Mouse (Mus musculus): ENCODE data around the gene Rnf182. TPM values are rescaled to one million over a fixed set of nuclear protein-coding genes. Genes with fewer than 3 reads are reported as not detected.

Gene Rnf182
- polyA plus RNA-seq (2017; shearing (Covaris generic)): not detected

- peak; percentile 28 for ATAC-seq
Measured at GRCm38 (mm10) chr13:43615577-43616254, at the start of gene Rnf182. Gene Rnf182 (plus strand): TSS chr13:43615710.

GRCm38 (mm10) chr13:43566184-43566583 is 49.3 kb upstream of the Rnf182 start:
- no peak for ATAC-seq

- ATAC-seq: no peak
Measured at GRCm38 (mm10) chr13:43567141-43567891, 48.2 kb upstream of the Rnf182 start.

GRCm38 (mm10) chr13:43573979-43574378 is 41.5 kb upstream of the Rnf182 start:
- ATAC-seq: no peak

GRCm38 (mm10) chr13:43575431-43575830 is 40.1 kb upstream of the Rnf182 start:
- ATAC-seq: no peak

- ATAC-seq: no peak
Measured at GRCm38 (mm10) chr13:43577254-43577653, 38.3 kb upstream of the Rnf182 start.

- no peak for ATAC-seq
Measured at GRCm38 (mm10) chr13:43577766-43578165, 37.7 kb upstream of the Rnf182 start.

GRCm38 (mm10) chr13:43579740-43580139 is 35.8 kb upstream of the Rnf182 start:
- peak; percentile 52 for ATAC-seq

GRCm38 (mm10) chr13:43580661-43581060 is 34.8 kb upstream of the Rnf182 start:
- ATAC-seq: no peak

GRCm38 (mm10) chr13:43582961-43583360 is 32.5 kb upstream of the Rnf182 start:
- ATAC-seq: no peak

- no peak for ATAC-seq
Measured at GRCm38 (mm10) chr13:43583504-43583903, 32.0 kb upstream of the Rnf182 start.

GRCm38 (mm10) chr13:43585335-43585734 is 30.2 kb upstream of the Rnf182 start:
- ATAC-seq: no peak

- no peak for ATAC-seq
Measured at GRCm38 (mm10) chr13:43586966-43587365, 28.5 kb upstream of the Rnf182 start.

GRCm38 (mm10) chr13:43587844-43588840 is 27.4 kb upstream of the Rnf182 start:
- no peak for ATAC-seq

GRCm38 (mm10) chr13:43591828-43592680 is 23.5 kb upstream of the Rnf182 start:
- no peak for ATAC-seq

GRCm38 (mm10) chr13:43592681-43593068 is 22.8 kb upstream of the Rnf182 start:
- no peak for ATAC-seq

- no peak for ATAC-seq
Measured at GRCm38 (mm10) chr13:43595896-43596295, 19.6 kb upstream of the Rnf182 start.

- no peak for ATAC-seq
Measured at GRCm38 (mm10) chr13:43600967-43601366, 14.5 kb upstream of the Rnf182 start.

GRCm38 (mm10) chr13:43602440-43602839 is 13.1 kb upstream of the Rnf182 start:
- ATAC-seq: no peak

GRCm38 (mm10) chr13:43603042-43603441 is 12.5 kb upstream of the Rnf182 start:
- no peak for ATAC-seq

GRCm38 (mm10) chr13:43608854-43609253 is 6.7 kb upstream of the Rnf182 start:
- ATAC-seq: no peak

GRCm38 (mm10) chr13:43612040-43612439 is 3.5 kb upstream of the Rnf182 start:
- no peak for ATAC-seq
